Mouse (Mus musculus) forebrain, embryonic 16.5 days (tissue): Measurements from ENCODE around the gene 1700001K19Rik. TPM values are rescaled to one million over a fixed set of nuclear protein-coding genes. Genes with fewer than 3 reads are reported as not detected.

ENCODE experiments used
- ATAC-seq: fragments of 200-750 bp; cut with Nextera tagmentation; 2 replicates; pipeline ENCODE4 v1.8.0; 2017; ENCODE audit warnings: mild to moderate bottlenecking, moderate library complexity
- H3K27ac ChIP-seq: fragments of 300-500 bp; sonication (generic); 2 replicates; pipeline ENCODE4 v1.5.1; 2014; ENCODE audit warnings: low read length, control low read depth
- H3K27me3 ChIP-seq: fragments of 300-500 bp; sonication (generic); replicated peaks from 2 replicates; pipeline ENCODE4 v1.6.1; 2014; ENCODE audit warnings: low read length; ENCODE audit not compliant: control insufficient read depth, insufficient read depth
- H3K36me3 ChIP-seq: fragments of 300-500 bp; sonication (generic); 2 replicates; pipeline ENCODE4 v1.6.1; 2014; ENCODE audit not compliant: control insufficient read depth, insufficient read depth
- H3K4me1 ChIP-seq: fragments of 300-500 bp; sonication (generic); replicated peaks from 2 replicates; pipeline ENCODE4 v1.6.1; 2014; ENCODE audit warnings: low read length; ENCODE audit not compliant: control insufficient read depth, insufficient read depth
- H3K4me2 ChIP-seq: fragments of 300-500 bp; sonication (generic); 2 replicates; pipeline ENCODE4 v1.6.1; 2014; ENCODE audit warnings: mild to moderate bottlenecking, low read length, control low read depth
- H3K4me3 ChIP-seq: fragments of 300-500 bp; sonication (generic); replicated peaks from 2 replicates; pipeline ENCODE4 v1.5.1; 2014; ENCODE audit warnings: mild to moderate bottlenecking, low read length, control low read depth
- H3K9ac ChIP-seq: fragments of 300-500 bp; sonication (generic); replicated peaks from 2 replicates; pipeline ENCODE4 v1.6.1; 2014; ENCODE audit warnings: low read depth, low read length, control low read depth
- H3K9me3 ChIP-seq: fragments of 300-500 bp; sonication (generic); 2 replicates; pipeline ENCODE4 v1.6.1; 2016; ENCODE audit warnings: low read length; ENCODE audit not compliant: control insufficient read depth
- WGBS: fragments of 180-500 bp; shearing (Covaris S2); extraction: QIAGEN DNeasy Blood & Tissue Kit; methylation state at CpG from one replicate; pipeline ENCODE4 v1.1.7; 2014; 5-methylcytosine and 5-hydroxymethylcytosine counted together
- polyA plus RNA-seq: library from polyadenylated mRNA; unstranded; fragments of >200 nt; fragmentation: Nextera tagmentation; extraction: Ambion mirVana; gene quantifications from 2 replicates; pipeline ENCODE4 v1.2.1, GENCODE M21; 2015

1700001K19Rik gene
- polyA plus RNA-seq, 1 experiment from 2014 or later: 0.23 TPM

DNA sequence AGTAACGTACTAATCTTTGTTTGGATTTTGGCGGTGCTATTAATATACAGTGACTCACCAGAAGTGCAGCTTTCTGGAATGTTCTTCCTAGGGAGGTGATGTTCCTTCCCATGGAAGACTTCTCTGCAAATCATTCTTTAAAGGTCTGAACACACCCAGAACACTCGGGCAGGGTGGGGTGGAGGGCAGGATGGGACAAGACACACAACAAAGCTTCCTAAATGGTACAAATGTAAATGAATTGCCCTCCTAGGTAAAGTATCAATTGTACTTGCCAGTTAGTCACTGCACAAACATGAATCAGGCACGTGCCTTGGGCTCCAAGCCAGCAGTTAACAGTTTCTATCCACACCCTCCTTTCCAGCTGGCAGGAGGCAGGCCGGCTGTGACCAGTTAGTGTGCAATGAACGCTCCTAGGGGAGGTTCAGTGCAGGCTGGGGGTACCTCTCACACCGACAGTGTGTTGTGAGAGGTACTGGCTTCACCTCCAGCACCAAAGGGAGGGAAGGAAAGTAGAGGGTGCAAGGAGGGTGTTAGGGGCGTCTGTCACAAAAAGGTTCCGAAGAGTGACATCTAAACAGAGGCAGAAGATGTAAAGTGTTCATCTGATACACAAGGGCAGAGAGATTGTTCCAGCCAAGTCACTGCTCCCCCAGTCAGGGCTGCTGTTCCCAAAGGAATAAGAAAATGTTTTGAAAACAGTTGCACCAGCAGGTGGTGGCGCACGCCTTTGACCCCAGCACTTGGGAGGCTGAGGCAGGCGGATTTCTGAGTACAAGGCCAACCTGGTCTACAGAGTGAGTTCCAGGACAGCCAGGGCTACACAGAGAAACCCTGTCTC, 5.7 kb upstream of the 1700001K19Rik start:
- peak; percentile 68 for ATAC-seq
- Histone ChIP-seq H3K9ac (no peak overlapping the region), H3K4me3 (no peak overlapping the region), H3K9me3 (no peaks in the 10 kb centered on the region), H3K4me2 (no peak overlapping the region), H3K27me3 (no peaks in the 10 kb centered on the region), H3K4me1 (peaks cover 4% of the 10 kb centered on the region), H3K27ac (peak overlapping the region; percentile 20; the same call in 1 of the 2 replicates), H3K36me3 (peaks cover 19% of the 10 kb centered on the region)
- 56% methylated on average over 12 of the region's 12 CpGs for WGBS

DNA sequence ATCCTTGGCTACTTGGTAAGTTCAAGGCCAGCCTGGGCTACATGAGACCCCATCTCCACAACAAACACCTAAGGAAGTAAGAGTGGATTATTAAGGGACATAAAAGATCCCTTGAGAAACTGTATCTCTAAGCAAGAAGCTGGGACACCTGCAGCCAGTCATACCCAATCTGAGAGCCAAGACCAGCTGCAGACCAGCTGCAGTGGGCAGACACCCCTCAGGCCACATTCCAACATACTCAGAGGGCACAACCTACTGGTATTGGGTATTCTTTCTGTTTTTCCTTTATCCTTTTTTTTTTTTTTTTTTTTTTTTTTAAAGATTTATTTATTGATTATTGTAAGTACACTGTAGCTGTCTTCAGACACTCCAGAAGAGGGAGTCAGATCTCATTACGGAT, 1.2 kb upstream of the 1700001K19Rik start:
- no peaks in the 10 kb centered on the region for H3K27me3 ChIP-seq
- 0 out of 2 replicates have a peak, but pooled peaks cover 4% of the 10 kb centered on the region for H3K36me3 ChIP-seq
- H3K27ac ChIP-seq: no peak overlapping the region
- H3K4me3 ChIP-seq: no peak overlapping the region
- H3K9me3 ChIP-seq: no peaks in the 10 kb centered on the region
- H3K4me1 ChIP-seq: peaks cover 4% of the 10 kb centered on the region
- WGBS: no CpG with 5 or more reads among the region's 1 CpGs
- no peak for ATAC-seq
- H3K4me2 ChIP-seq: no peak overlapping the region
- H3K9ac ChIP-seq: no peak overlapping the region

DNA sequence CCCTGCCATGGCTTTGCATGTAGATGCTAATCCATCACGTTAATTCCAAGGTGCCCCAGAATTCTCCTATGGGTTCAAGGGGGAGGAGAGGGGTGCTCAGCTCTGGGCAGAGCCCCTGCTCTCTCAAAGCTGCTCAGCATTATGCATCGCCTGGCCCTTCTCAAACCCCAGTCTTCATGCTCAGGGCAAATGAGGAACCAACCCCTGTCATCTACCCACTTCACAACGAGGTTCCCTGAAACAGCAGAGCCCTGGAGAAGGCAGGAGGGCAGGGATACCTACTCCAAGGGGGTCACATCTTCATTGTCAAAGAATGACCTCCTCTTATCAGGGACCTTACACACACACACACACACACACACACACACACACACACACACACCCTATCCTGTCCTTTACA, 541 bp downstream of the 1700001K19Rik start:
- whole genome bisulfite sequencing: 65% methylated on average over 3 of the region's 3 CpGs
- no peaks in the 10 kb centered on the region for H3K9me3 ChIP-seq
- H3K4me3 ChIP-seq: no peak overlapping the region
- ATAC-seq: no peak
- no peak overlapping the region for H3K4me2 ChIP-seq
- H3K27me3 ChIP-seq: no peaks in the 10 kb centered on the region
- H3K27ac ChIP-seq: no peak overlapping the region
- no peaks in the 10 kb centered on the region; the same call in 1 of the 2 replicates for H3K4me1 ChIP-seq
- 0 out of 2 replicates have a peak, but pooled peaks cover 2% of the 10 kb centered on the region for H3K36me3 ChIP-seq
- no peak overlapping the region for H3K9ac ChIP-seq

DNA sequence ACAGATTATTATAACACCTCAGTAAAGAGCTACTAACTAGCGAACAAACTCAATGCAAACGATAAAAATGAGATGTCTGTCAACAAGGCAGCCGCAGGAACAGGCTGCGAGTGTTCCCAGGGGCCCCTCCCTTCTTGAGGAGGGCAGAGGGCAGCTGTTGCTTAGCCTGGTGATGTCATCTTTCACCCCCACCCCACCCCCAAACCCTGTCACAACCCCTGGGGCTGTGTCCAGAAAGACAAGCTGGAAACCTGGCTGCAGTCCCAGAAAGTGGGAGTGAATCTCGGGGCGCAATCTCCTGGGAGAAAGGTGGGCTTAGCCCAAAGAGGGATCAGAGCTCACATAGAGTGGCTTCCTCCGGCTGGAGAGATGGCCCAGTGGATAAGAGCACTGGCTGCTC, 1.2 kb downstream of the 1700001K19Rik start:
- H3K27me3 ChIP-seq: no peaks in the 10 kb centered on the region
- no peaks in the 10 kb centered on the region for H3K9me3 ChIP-seq
- H3K9ac ChIP-seq: no peak overlapping the region
- H3K4me2 ChIP-seq: no peak overlapping the region
- no peaks in the 10 kb centered on the region; the same call in 1 of the 2 replicates for H3K4me1 ChIP-seq
- H3K36me3 ChIP-seq: no peaks in the 10 kb centered on the region
- H3K4me3 ChIP-seq: no peak overlapping the region
- no peak overlapping the region for H3K27ac ChIP-seq
- 42% methylated on average over 7 of the region's 7 CpGs for WGBS
- ATAC-seq: no peak

DNA sequence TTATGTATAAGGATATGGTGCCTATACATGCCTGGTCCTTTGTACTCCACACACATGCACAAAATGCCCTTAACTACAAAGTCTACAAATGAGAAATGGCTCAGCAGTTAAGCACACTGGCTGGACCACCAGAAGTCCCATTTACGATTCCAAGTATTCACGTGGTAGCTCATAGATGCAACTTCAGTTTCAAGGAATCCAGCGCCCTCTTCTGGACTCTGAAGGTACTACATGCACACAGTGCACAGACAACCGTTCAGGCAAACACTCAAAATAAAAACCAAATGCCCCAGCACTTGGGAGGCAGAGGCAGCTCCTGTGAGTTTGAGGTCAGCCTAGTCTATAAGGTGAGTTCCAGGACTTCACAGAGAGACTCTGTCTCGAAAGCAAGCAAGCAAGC, 8.2 kb downstream of the 1700001K19Rik start:
- no peak overlapping the region for H3K4me2 ChIP-seq
- no peaks in the 10 kb centered on the region for H3K27me3 ChIP-seq
- H3K9ac ChIP-seq: no peak overlapping the region
- no peak overlapping the region for H3K27ac ChIP-seq
- no peaks in the 10 kb centered on the region for H3K4me1 ChIP-seq
- H3K4me3 ChIP-seq: no peak overlapping the region
- H3K36me3 ChIP-seq: no peaks in the 10 kb centered on the region
- WGBS: 49% methylated on average over 5 of the region's 5 CpGs
- no peaks in the 10 kb centered on the region for H3K9me3 ChIP-seq
- ATAC-seq: no peak

DNA sequence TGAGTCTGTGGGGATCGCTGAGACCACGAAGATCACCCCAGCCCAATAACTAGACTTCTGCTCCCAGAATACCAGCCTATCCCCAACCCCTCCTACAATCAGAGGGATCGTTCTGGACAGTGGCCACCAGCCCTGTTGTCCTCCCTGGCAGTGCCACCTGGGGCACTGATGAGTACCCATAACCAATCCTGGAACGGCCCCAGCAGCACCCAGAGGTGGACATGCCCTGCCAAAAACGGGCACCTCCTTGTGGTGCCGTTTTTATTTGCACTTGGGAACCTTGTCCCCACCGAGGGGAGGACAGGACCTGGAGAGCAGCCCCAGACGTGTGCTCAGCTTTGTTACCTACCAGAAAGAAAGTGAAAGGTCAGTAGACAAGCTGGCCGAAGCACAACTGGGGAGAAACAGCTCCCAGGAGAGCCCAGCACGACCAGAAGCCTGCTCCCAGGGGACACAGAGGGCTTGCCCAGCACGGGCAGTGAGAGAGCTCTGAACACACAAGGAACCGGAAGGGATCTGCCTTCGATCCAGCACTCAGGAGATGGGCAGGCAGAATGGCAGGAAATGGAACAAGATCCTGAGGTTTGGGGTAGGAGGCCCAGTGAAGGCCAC, 14.8 kb downstream of the 1700001K19Rik start:
- Histone ChIP-seq H3K9ac (no peak overlapping the region), H3K4me2 (no peak overlapping the region), H3K27ac (no peak overlapping the region), H3K4me1 (no peaks in the 10 kb centered on the region), H3K4me3 (no peak overlapping the region), H3K36me3 (peaks cover 53% of the 10 kb centered on the region), H3K27me3 (no peaks in the 10 kb centered on the region), H3K9me3 (no peaks in the 10 kb centered on the region)
- ATAC-seq: no peak
- 90% methylated on average over 13 of the region's 13 CpGs for WGBS

DNA sequence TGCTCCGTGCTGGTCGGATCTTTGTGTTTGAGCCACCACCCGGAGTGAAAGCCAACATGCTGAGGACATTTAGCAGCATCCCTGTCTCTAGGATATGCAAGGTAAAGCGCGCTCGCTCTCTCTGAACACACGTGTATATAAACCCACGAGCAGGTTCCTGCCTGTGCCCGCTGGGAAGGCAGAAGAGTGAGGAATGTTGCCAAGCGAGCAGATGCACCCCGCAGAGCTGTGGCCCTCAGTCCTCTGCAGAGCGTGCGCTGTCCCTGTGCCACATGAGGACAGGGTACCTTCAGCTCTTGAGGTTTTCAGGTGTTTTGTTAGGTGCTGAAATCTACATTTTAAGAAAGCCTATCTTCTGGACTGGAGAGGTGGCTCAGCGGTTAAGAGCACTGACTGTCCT, 20.7 kb downstream of the 1700001K19Rik start:
- H3K9me3 ChIP-seq: no peaks in the 10 kb centered on the region
- WGBS: 94% methylated on average over 14 of the region's 14 CpGs
- no peak overlapping the region for H3K4me3 ChIP-seq
- H3K36me3 ChIP-seq: peaks cover 86% of the 10 kb centered on the region
- no peaks in the 10 kb centered on the region for H3K27me3 ChIP-seq
- H3K9ac ChIP-seq: no peak overlapping the region
- no peak overlapping the region for H3K27ac ChIP-seq
- no peak for ATAC-seq
- no peak overlapping the region for H3K4me2 ChIP-seq
- H3K4me1 ChIP-seq: no peaks in the 10 kb centered on the region

DNA sequence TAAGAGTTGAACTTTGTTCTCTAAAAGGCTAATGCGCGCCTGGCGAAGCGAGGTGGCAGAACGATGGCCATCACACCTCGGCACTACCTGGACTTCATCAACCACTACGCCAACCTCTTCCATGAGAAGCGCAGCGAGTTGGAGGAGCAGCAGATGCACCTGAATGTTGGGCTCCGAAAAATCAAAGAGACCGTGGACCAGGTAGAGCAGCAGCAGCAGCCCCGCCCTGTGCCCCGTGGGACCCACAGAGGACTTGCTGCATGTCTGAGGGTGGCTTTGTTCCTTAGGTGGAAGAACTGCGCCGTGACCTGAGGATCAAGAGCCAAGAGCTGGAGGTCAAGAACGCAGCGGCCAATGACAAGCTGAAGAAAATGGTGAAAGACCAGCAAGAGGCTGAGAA, 31.0 kb downstream of the 1700001K19Rik start:
- Histone ChIP-seq H3K4me3 (no peak overlapping the region), H3K27ac (no peak overlapping the region), H3K27me3 (no peaks in the 10 kb centered on the region), H3K4me1 (no peaks in the 10 kb centered on the region), H3K4me2 (no peak overlapping the region), H3K36me3 (peaks cover 70% of the 10 kb centered on the region), H3K9ac (no peak overlapping the region), H3K9me3 (no peaks in the 10 kb centered on the region)
- ATAC-seq: no peak
- WGBS: 97% methylated on average over 17 of the region's 17 CpGs

DNA sequence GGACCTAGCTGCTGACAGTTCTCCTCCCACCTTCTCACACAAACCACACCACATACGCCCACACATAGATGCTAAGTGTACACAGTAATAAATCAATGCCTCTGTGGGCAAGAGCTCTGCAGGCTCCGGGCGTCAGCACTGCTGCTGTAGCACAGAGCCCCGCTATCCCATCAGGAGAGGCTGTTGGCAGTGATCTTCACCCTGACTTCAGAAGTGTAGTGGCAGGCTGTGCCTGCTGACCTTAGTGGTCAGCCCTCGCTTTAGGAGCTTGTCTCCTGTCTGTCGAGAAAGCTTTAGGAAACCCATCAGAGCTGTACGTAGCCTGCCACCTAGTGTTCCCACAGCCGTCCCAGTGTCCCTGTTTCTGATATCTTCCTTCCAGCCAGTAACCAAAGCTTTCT, 32.2 kb downstream of the 1700001K19Rik start:
- ATAC-seq: no peak
- WGBS: 88% methylated on average over 8 of the region's 8 CpGs

More for the DNA sequence above, 32.2 kb downstream of the 1700001K19Rik start:
- Histone ChIP-seq H3K27me3 (no peaks in the 10 kb centered on the region), H3K27ac (no peak overlapping the region), H3K36me3 (peaks cover 65% of the 10 kb centered on the region), H3K9me3 (no peaks in the 10 kb centered on the region), H3K9ac (no peak overlapping the region), H3K4me2 (no peak overlapping the region), H3K4me3 (no peak overlapping the region), H3K4me1 (no peaks in the 10 kb centered on the region)
